Mouse (Mus musculus) CH12.LX (cell line): ENCODE data around the gene Cacna1c.

Experiments
- CTCF ChIP-seq, 2 experiments: IDR thresholded peaks in 1 of 2; conservative IDR thresholded peaks in 1 of 2; 2 replicates each; pipeline ENCODE4 v1.5.1; 2011 to 2012; ENCODE audit warnings: low read depth in 2 of 2, low read length in 2 of 2, improper control_type of control experiment in 1 of 2, inconsistent platforms in 1 of 2, mild to moderate bottlenecking in 1 of 2, moderate library complexity in 1 of 2
- E2F4 ChIP-seq: IDR thresholded peaks from 2 replicates; pipeline ENCODE4 v1.6.1; 2011; ENCODE audit warnings: low read depth, low read length, improper control_type of control experiment; ENCODE audit not compliant: insufficient replicate concordance

- TF ChIP-seq E2F4 = no peak
- no peak for TF ChIP-seq CTCF (conservative IDR thresholded peaks at IDR 0.05 in 1 of 2, IDR thresholded peaks at IDR 0.05 in 1 of 2; ENCODE audit: low read depth in 2 of 2, low read length in 2 of 2)
Measured at GRCm38 (mm10) chr6:119015346-119015745, 180.9 kb downstream of the Cacna1c start.
